Mouse (Mus musculus) liver, embryonic 14.5 days (tissue): ENCODE data around the gene Phc2. TPM values are rescaled to one million over a fixed set of nuclear protein-coding genes. Genes with fewer than 3 reads are reported as not detected.

Experiments
- ATAC-seq: fragments of 200-750 bp; cut with Nextera tagmentation; 2 replicates; pipeline ENCODE4 v1.8.0; 2017; ENCODE audit warnings: moderate number of reproducible peaks, mild to moderate bottlenecking, moderate library complexity; ENCODE audit not compliant: insufficient read depth
- DNase-seq, 3 experiments: peaks; one replicate each; pipeline ENCODE4 v3.0.0-alpha.2; 2012 to 2013; ENCODE audit warnings: low read depth in 3 of 3, low spot score in 3 of 3
- H3K27ac ChIP-seq: fragments of 300-500 bp; sonication (generic); 2 replicates; pipeline ENCODE4 v1.5.1; 2014; ENCODE audit warnings: moderate library complexity, mild to moderate bottlenecking, control low read depth, inconsistent platforms
- H3K27me3 ChIP-seq: fragments of 300-500 bp; sonication (generic); 2 replicates; pipeline ENCODE4 v1.6.1; 2014; ENCODE audit warnings: mild to moderate bottlenecking, low read length, moderate library complexity; ENCODE audit not compliant: control insufficient read depth, insufficient read depth
- H3K36me3 ChIP-seq: fragments of 300-500 bp; sonication (generic); replicated peaks from 2 replicates; pipeline ENCODE4 v1.6.1; 2014; ENCODE audit warnings: low read depth; ENCODE audit not compliant: control insufficient read depth, insufficient read depth
- H3K4me1 ChIP-seq, 2 experiments: fragments of 200-500 bp in 1 of 2; fragments of 300-500 bp in 1 of 2; sonication (generic) in 1 of 2; replicated peaks; 2 replicates each; pipeline ENCODE4 v1.6.1; 2012 to 2014; ENCODE audit warnings: antibody characterized with exemption in 1 of 2, inconsistent platforms in 1 of 2, low read length in 1 of 2; ENCODE audit not compliant: control insufficient read depth in 2 of 2, insufficient read depth in 2 of 2
- H3K4me2 ChIP-seq: fragments of 300-500 bp; sonication (generic); 2 replicates; pipeline ENCODE4 v1.6.1; 2014; ENCODE audit warnings: low read depth, mild to moderate bottlenecking, control low read depth, moderate library complexity
- H3K4me3 ChIP-seq, 2 experiments: fragments of 200-500 bp in 1 of 2; fragments of 300-500 bp in 1 of 2; sonication (generic) in 1 of 2; 2 replicates each; pipeline ENCODE4 v1.5.1; 2012 to 2014; ENCODE audit warnings: low read depth in 2 of 2, low read length in 2 of 2, mild to moderate bottlenecking in 2 of 2, control low read depth in 1 of 2, inconsistent platforms in 1 of 2, moderate library complexity in 1 of 2; ENCODE audit not compliant: insufficient read depth in 1 of 2
- H3K9ac ChIP-seq: fragments of 300-500 bp; sonication (generic); replicated peaks from 2 replicates; pipeline ENCODE4 v1.6.1; 2014; ENCODE audit warnings: mild to moderate bottlenecking, control low read depth, moderate library complexity
- H3K9me3 ChIP-seq: fragments of 300-500 bp; sonication (generic); 2 replicates; pipeline ENCODE4 v1.6.1; 2016; ENCODE audit warnings: low read length, mixed read lengths; ENCODE audit not compliant: control insufficient read depth
- CTCF ChIP-seq: IDR thresholded peaks from 2 replicates; pipeline ENCODE4 v1.5.1; 2016; ENCODE audit warnings: antibody characterized with exemption, low read depth, control low read depth
- EP300 ChIP-seq: IDR thresholded peaks from 2 replicates; pipeline ENCODE4 v1.6.1; 2016; ENCODE audit warnings: antibody characterized with exemption, low read depth
- WGBS: fragments of 180-500 bp; shearing (Covaris S2); extraction: QIAGEN DNeasy Blood & Tissue Kit; methylation state at CpG from one replicate; pipeline ENCODE4 v1.1.7; 2014; ENCODE audit not compliant: insufficient replicate concordance; 5-methylcytosine and 5-hydroxymethylcytosine counted together
- polyA plus RNA-seq, 2 experiments: library from polyadenylated mRNA; depleted of rRNA in 1 of 2; stranded (reverse) in 1 of 2; unstranded in 1 of 2; fragments of >200 nt; fragmentation: Nextera tagmentation in 1 of 2; extraction: Ambion mirVana in 1 of 2; gene quantifications; 2 replicates each; pipeline versions ENCODE4 v1.2.1 to v1.2.3; 2012 to 2014

Gene Phc2
- polyA plus RNA-seq, 2 experiments, result 8.8 to 17.1 TPM

GRCm38 (mm10) chr4:128745160-128745559 is 90.7 kb downstream of the Phc2 start:
- H3K9ac ChIP-seq, result no peak overlapping the region
- H3K27ac ChIP-seq, result no peak overlapping the region
- H3K4me2 ChIP-seq, result no peak overlapping the region
- H3K4me1 ChIP-seq, result no peaks in the 10 kb centered on the region
- H3K4me3 ChIP-seq, result no peak overlapping the region
- TF ChIP-seq CTCF, result no peak
- TF ChIP-seq EP300, result no peak
- DNase-seq (no peak), ATAC-seq (no peak)
- peaks cover 49% of the 10 kb centered on the region for H3K36me3 ChIP-seq
- H3K27me3 ChIP-seq, result no peaks in the 10 kb centered on the region
- H3K9me3 ChIP-seq, result no peaks in the 10 kb centered on the region
- 86% methylated on average over 8 of the region's 8 CpGs for WGBS

- 81% methylated on average over 22 of the region's 22 CpGs for WGBS
- DNase-seq (no peak), ATAC-seq (no peak)
- Histone ChIP-seq H3K4me1 (no peaks in the 10 kb centered on the region), H3K9ac (no peak overlapping the region), H3K9me3 (no peaks in the 10 kb centered on the region), H3K4me2 (no peak overlapping the region), H3K27me3 (no peaks in the 10 kb centered on the region), H3K27ac (no peak overlapping the region), H3K4me3 (no peak overlapping the region), H3K36me3 (peaks cover 65% of the 10 kb centered on the region)
- TF ChIP-seq EP300, result no peak
- no peak for TF ChIP-seq CTCF
Measured at GRCm38 (mm10) chr4:128747614-128748270, 93.2 kb downstream of the Phc2 start.

- no peak overlapping the region for H3K9ac ChIP-seq
- no peaks in the 10 kb centered on the region for H3K27me3 ChIP-seq
- H3K4me1 ChIP-seq, result no peaks in the 10 kb centered on the region
- no peak overlapping the region for H3K4me3 ChIP-seq
- no peak overlapping the region for H3K27ac ChIP-seq
- DNase-seq (no peak), ATAC-seq (no peak)
- peaks cover 66% of the 10 kb centered on the region for H3K36me3 ChIP-seq
- 84% methylated on average over 7 of the region's 7 CpGs for WGBS
- no peak overlapping the region for H3K4me2 ChIP-seq
- TF ChIP-seq EP300 (no peak), CTCF (no peak)
- H3K9me3 ChIP-seq, result no peaks in the 10 kb centered on the region
Measured at GRCm38 (mm10) chr4:128748309-128748708, 93.8 kb downstream of the Phc2 start.

GRCm38 (mm10) chr4:128751006-128751405 is 96.5 kb downstream of the Phc2 start:
- Histone ChIP-seq H3K4me2 (no peak overlapping the region), H3K36me3 (peaks cover 53% of the 10 kb centered on the region), H3K4me1 (no peaks in the 10 kb centered on the region), H3K27ac (no peak overlapping the region), H3K9ac (no peak overlapping the region), H3K4me3 (no peak overlapping the region), H3K9me3 (no peaks in the 10 kb centered on the region), H3K27me3 (no peaks in the 10 kb centered on the region)
- WGBS, result 65% methylated on average over 5 of the region's 5 CpGs
- no peak for ATAC-seq
- TF ChIP-seq CTCF (peak; percentile 60), EP300 (no peak)
- DNase-seq, result no peak

- Histone ChIP-seq H3K4me3 (no peak overlapping the region), H3K4me1 (no peaks in the 10 kb centered on the region), H3K36me3 (peaks cover 42% of the 10 kb centered on the region), H3K27me3 (no peaks in the 10 kb centered on the region), H3K27ac (no peak overlapping the region), H3K9me3 (no peaks in the 10 kb centered on the region), H3K9ac (no peak overlapping the region), H3K4me2 (no peak overlapping the region)
- no peak for DNase-seq
- WGBS, result 77% methylated on average over 13 of the region's 13 CpGs
- ATAC-seq, result no peak
- no peak for TF ChIP-seq EP300
- no peak for TF ChIP-seq CTCF
Measured at GRCm38 (mm10) chr4:128752031-128752757, 97.7 kb downstream of the Phc2 start.
